Mouse (Mus musculus) bone marrow, adult 2 months (tissue): ENCODE measurements at regions not wholly inside any gene's neighbourhood (a gene's known extent, or its start where the extent isn't known, plus 50 kb on each side); places are given as distances from the start of the nearest gene placed in this dataset.

Source experiments
- H3K27ac ChIP-seq: fragments of 200-500 bp; 2 replicates; pipeline ENCODE4 v1.5.1; 2012; ENCODE audit warnings: low read depth, mild to moderate bottlenecking, control low read depth, inconsistent platforms, low read length; ENCODE audit not compliant: control insufficient read depth, poor library complexity, insufficient read depth
- H3K4me1 ChIP-seq: fragments of 200-500 bp; 2 replicates; pipeline ENCODE4 v1.6.1; 2011; ENCODE audit warnings: low read length; ENCODE audit not compliant: control insufficient read depth, insufficient read depth
- H3K4me3 ChIP-seq: fragments of 200-500 bp; replicated peaks from 2 replicates; pipeline ENCODE3; 2011; ENCODE audit warnings: mild to moderate bottlenecking, low read depth, low read length, control low read depth; ENCODE audit not compliant: control insufficient read depth
- CTCF ChIP-seq: fragments of 200-500 bp; IDR thresholded peaks from 2 replicates; pipeline ENCODE4 v1.5.1; 2011; ENCODE audit warnings: low read length, control low read depth; ENCODE audit not compliant: control insufficient read depth, insufficient read depth
- POLR2A ChIP-seq: fragments of 200-500 bp; IDR thresholded peaks from 2 replicates; pipeline ENCODE4 v1.6.1; 2011; ENCODE audit warnings: low read depth, mild to moderate bottlenecking, control low read depth, low read length, borderline replicate concordance; ENCODE audit not compliant: control insufficient read depth
- WGBS: fragments of 180-500 bp; shearing (Covaris S2); methylation state at CpG from one replicate; pipeline ENCODE4 v1.1.7; 2018; 5-methylcytosine and 5-hydroxymethylcytosine counted together

- H3K27ac ChIP-seq: 0 out of 2 replicates have a peak overlapping the region, but pooled peaks have one; percentile 17
- no peak overlapping the region for H3K4me3 ChIP-seq
- no peak for TF ChIP-seq POLR2A
- no peak for TF ChIP-seq CTCF
- H3K4me1 ChIP-seq: no peaks in the 10 kb centered on the region; the same call in 1 of the 2 replicates
- WGBS: 28% methylated on average over 16 of the region's 16 CpGs
These were observed 50.9 kb upstream of the Sec61g start for GRCm38 (mm10) chr11:16559001-16559699.

GRCm38 (mm10) chr11:16561727-16562126 lies 53.4 kb upstream of the Sec61g start:
- no peaks in the 10 kb centered on the region; the same call in 1 of the 2 replicates for H3K4me1 ChIP-seq
- no peak overlapping the region for H3K27ac ChIP-seq
- 55% methylated on average over 4 of the region's 4 CpGs for WGBS
- no peak for TF ChIP-seq CTCF
- TF ChIP-seq POLR2A: no peak
- no peak overlapping the region for H3K4me3 ChIP-seq

GRCm38 (mm10) chr11:16589085-16589680 lies 80.9 kb upstream of the Sec61g start:
- TF ChIP-seq POLR2A: no peak
- TF ChIP-seq CTCF: no peak
- Histone ChIP-seq H3K4me1 (no peaks in the 10 kb centered on the region), H3K4me3 (no peak overlapping the region), H3K27ac (no peak overlapping the region)
- WGBS: 62% methylated on average over 4 of the region's 4 CpGs

GRCm38 (mm10) chr11:16590541-16590940 lies 82.3 kb upstream of the Sec61g start:
- Histone ChIP-seq H3K27ac (no peak overlapping the region), H3K4me3 (no peak overlapping the region), H3K4me1 (no peaks in the 10 kb centered on the region)
- TF ChIP-seq CTCF (no peak), POLR2A (no peak)
- WGBS: 82% methylated on average over 4 of the region's 4 CpGs

- no peak for TF ChIP-seq POLR2A
- TF ChIP-seq CTCF: no peak
- Histone ChIP-seq H3K27ac (no peak overlapping the region), H3K4me3 (no peak overlapping the region), H3K4me1 (no peaks in the 10 kb centered on the region)
- WGBS: 37% methylated on average over 7 of the region's 7 CpGs
These were observed 83.2 kb upstream of the Sec61g start for GRCm38 (mm10) chr11:16591471-16591921.

- no peaks in the 10 kb centered on the region for H3K4me1 ChIP-seq
- WGBS: 83% methylated on average over 4 of the region's 4 CpGs
- H3K27ac ChIP-seq: no peak overlapping the region
- H3K4me3 ChIP-seq: no peak overlapping the region
- TF ChIP-seq CTCF (no peak), POLR2A (no peak)
These were observed 83.7 kb upstream of the Sec61g start for GRCm38 (mm10) chr11:16592006-16592405.

- WGBS: 85% methylated on average over 5 of the region's 5 CpGs
- Histone ChIP-seq H3K4me1 (no peaks in the 10 kb centered on the region), H3K4me3 (no peak overlapping the region), H3K27ac (no peak overlapping the region)
- TF ChIP-seq CTCF: no peak
- TF ChIP-seq POLR2A: no peak
These were observed 84.5 kb upstream of the Sec61g start for GRCm38 (mm10) chr11:16592766-16593165.

GRCm38 (mm10) chr11:16594832-16595231 lies 86.5 kb upstream of the Sec61g start:
- 71% methylated on average over 1 of the region's 1 CpGs for WGBS
- Histone ChIP-seq H3K4me1 (no peaks in the 10 kb centered on the region), H3K27ac (no peak overlapping the region), H3K4me3 (no peak overlapping the region)
- TF ChIP-seq CTCF: no peak
- no peak for TF ChIP-seq POLR2A
